Mouse (Mus musculus): ENCODE results near the gene Ap1ar.
"Not testable (repeated sequence)": the region's sequence is repeated elsewhere in the genome, so short reads cannot be mapped to it uniquely, and the experiment has no call there.

The Ap1ar gene

DNA sequence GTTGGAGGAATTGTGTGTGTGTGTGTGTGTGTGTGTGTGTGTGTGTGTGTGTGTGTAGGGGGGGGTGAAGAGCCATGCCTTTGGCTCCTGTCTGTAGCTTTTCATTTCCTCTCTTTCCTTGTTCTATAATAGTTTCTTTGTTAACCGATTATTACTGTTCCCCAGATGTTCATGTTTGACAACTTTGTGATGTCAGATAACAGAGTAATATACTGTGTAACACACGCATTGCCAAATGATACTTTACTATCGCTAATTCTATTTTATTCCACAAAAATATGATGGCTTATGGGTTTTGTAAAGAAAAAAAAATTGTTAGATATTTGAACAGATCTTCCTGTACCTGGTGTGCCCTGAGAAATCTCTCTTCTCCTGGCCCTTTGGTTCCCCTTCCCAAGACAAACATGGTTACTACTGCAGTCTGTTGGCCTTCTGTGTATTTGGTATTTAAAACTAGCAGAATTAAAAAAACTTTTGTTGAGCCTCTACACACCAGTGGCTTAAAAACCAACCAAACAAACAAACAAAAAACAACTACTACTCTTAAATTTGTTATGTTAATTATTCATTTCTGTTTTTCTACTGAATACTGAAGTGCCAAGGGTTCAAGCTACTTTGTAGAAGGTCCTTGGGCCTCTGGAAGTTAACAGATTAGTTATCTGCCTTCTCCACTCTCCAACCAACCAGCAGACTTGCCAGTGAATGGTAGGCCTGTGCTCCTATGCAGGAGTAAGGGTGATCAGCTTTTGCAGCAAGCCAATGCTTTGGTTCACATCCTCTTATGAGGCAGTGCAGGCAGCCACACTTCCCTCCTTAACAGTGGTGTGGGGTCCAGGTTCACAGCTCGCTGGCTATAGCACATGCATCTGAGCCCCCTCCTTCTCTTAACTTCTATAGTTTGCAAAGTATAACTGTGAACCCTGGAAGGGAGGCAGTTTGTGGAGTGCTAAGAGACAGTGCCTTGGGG, 45.4 kb downstream of the Ap1ar start:
- no peak for DNase-seq

- peak; percentile 12 for DNase-seq
Observed at GRCm38 (mm10) chr3:127791056-127791483, 46.3 kb downstream of the Ap1ar start.

DNA sequence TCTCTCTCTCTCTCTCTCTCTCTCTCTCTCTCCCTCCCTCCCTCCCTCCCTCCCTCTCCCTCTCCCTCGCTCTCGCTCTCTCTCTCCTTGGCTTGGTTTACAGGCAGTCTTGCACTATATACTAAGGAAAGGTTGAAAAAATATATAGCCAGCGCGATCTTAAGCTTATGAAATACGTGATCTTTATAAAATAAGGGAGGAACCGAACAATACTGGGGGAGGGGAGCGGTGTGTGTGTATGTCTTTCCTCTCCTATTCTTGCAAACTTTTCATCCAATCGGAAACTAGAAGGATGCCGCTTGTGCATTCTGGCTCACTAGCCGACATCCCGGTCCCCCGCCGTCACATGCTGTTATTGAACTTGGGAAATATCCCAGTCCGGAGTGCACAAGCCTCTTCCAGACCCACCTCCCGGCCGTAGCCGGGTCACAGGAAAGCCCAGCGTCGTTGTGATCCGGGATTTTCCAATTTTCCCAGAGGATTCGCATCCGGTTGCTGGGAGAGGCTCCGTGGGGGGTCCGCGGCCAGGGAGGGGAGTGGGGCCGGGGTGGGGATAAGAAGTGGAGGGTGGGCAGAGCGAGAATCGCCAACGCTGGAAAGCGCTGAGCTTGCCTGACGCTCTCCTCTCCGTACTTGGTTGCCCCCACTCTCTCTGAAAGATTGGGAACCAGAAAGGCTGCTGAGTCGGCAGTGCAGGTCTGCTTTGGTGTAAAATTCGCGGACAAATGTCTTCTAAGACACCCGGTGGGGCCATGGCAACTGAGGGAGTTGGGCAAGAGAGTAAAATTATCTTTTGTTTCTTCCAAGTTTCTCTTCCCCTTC, 46.9 kb downstream of the Ap1ar start:
- peak; percentile 24 for DNase-seq

GRCm38 (mm10) chr3:127789500-127790191, 47.7 kb downstream of the Ap1ar start, which contains the start of gene Tifa:
Tifa (plus strand) TSS chr3:127789805.
- peak; percentile 47 for DNase-seq

DNA sequence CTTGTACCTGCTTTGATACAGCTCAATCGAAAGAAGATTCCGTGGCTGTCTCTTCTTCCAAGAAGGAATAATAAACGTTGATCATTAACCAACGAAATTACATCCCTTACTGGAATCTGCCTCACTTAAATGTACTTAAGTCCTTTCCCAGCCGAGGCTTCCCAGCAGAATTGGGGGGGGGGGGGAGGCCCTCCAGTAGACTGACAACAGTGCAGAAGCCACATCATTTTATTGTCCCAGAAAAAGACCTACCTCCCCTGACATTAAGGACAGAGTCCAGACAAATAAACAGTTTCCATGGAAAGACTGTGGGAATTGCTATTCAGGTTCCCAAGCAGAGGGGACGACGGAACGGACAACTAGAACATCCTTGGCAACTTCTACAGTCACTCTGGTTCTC, 48.4 kb downstream of the Ap1ar start:
- no peak for DNase-seq

- no peak for DNase-seq
Observed at GRCm38 (mm10) chr3:127788038-127788437, 49.3 kb downstream of the Ap1ar start.

DNA sequence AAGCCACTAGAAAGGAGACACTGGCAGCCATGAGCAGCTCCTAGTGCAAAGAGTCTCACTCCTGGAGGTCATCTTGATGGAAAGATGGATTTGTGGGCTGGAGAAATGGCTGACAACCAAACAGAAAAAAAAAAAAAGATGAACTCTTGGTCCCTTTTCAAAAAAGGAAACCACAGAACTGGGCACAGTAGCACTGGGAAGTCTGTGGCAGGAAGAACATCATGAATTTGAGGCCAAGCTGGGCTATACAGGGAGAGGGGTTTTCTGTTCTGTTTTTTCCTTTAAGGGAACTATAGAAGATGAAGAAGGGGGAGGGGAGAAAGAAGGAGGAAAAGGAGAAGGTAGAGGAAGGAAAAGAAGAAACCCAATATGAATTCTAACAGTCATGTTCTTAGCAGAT, 50.3 kb downstream of the Ap1ar start:
- no peak for DNase-seq

DNA sequence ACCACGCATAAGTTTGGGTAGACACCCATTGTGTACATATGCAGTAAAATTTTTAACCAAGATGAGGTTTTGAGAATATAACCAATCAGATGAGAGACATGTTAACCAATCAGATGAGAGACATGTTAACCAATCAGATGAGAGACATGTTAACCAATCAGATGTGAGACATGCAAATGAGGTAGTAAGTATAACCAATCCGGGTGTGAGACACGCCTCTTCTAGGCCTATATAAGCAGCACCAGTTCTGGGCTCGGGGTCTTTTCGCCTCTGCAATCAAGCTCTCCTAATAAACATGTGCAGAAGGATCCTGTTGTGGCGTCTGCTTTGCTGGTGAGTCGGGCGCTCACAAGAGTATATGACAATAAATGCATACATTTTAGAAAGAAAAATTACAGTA, 53.6 kb downstream of the Ap1ar start:
- DNase-seq = not testable (repeated sequence)

DNA sequence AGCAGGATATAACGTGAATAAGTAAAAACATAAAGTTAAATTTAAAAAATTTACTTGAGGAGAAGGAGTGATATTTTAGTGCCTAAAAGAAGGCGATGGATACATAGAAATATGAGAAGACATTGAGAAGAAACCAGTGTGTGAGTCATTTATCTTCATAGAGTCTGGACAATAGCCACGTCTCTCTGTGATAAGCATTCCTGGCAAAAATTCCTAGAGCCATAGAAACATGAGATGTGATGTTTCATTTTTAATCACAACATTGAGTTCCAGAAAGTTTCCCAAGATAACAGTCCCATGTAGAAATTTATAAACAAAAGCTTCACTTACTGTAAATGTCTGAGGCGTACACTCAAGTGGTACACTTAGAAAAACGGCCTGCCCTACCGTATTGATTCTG, 54.4 kb downstream of the Ap1ar start:
- no peak for DNase-seq

- DNase-seq = no peak
Observed at GRCm38 (mm10) chr3:127780921-127781320, 56.4 kb downstream of the Ap1ar start.

- no peak for DNase-seq
Observed at GRCm38 (mm10) chr3:127780021-127780644, 57.2 kb downstream of the Ap1ar start, which contains the start of gene Alpk1. Alpk1 (minus strand) TSS chr3:127780527.

- no peak for DNase-seq
Observed at GRCm38 (mm10) chr3:127769146-127769545, 68.2 kb downstream of the Ap1ar start.

GRCm38 (mm10) chr3:127765971-127766370, 71.4 kb downstream of the Ap1ar start:
- no peak for DNase-seq

GRCm38 (mm10) chr3:127764541-127764940, 72.8 kb downstream of the Ap1ar start:
- DNase-seq = no peak

GRCm38 (mm10) chr3:127763076-127763612, 74.2 kb downstream of the Ap1ar start:
- peak; percentile 49 for DNase-seq

DNA sequence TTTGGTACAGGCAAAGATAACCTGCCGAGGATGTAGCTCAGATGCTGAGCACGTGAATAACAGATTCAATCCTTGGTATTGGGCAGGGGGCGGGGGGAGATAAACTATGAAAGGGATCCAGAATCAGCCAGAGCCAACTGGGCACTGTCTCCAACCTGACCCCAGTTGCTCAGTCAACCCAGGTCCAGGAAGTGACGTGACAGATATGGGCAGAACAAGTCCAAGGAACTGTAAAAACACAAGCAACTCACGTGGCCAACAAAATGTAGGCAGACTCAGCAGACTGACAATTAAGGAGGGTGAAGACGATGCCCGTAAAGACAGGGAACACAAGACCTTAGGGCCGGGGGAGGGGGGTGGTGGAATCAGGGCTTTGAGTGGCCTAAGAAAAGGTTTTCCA, 74.9 kb downstream of the Ap1ar start:
- DNase-seq = no peak

- DNase-seq = peak; percentile 16
Observed at GRCm38 (mm10) chr3:127759212-127759611, 78.1 kb downstream of the Ap1ar start.

DNA sequence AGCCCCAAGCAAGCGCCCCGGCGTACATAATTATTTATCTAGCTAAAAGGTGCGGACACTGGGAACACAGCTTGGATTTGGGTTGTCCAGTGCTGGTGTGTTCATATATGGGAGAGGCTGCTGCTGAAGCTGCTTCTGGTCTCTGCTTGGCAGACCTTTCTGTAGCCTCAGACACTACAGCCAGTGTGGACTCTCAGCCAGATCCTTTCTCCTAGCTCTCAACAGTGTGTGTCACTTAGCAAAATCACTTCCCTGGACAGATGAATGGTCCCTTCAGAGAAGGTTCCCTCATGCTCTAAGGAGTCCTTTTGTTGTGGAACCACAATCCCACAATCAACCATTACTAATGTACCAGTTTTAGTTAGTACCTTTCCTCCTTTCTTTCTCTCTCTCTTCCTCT, 78.5 kb downstream of the Ap1ar start:
- no peak for DNase-seq

GRCm38 (mm10) chr3:127757886-127758301, 79.4 kb downstream of the Ap1ar start:
- no peak for DNase-seq

Measured in cerebellum, adult 9-10 months (tissue).